Mouse (Mus musculus) v-Abl transformed pro-B cells (cell line): ENCODE measurements around the gene 2810408A11Rik.
"Not testable (repeated sequence)": the region's sequence is repeated elsewhere in the genome, so short reads cannot be mapped to it uniquely, and the experiment has no call there.

Experiments
- in situ Hi-C, 2 experiments: fragments of 400-800 bp; cut with MboI; formaldehyde crosslinking; loops; one replicate each; pipeline ENCODE4 v1.15.1; 2025; ENCODE audit not compliant: unreplicated experiment in 2 of 2

The 2810408A11Rik gene

DNA sequence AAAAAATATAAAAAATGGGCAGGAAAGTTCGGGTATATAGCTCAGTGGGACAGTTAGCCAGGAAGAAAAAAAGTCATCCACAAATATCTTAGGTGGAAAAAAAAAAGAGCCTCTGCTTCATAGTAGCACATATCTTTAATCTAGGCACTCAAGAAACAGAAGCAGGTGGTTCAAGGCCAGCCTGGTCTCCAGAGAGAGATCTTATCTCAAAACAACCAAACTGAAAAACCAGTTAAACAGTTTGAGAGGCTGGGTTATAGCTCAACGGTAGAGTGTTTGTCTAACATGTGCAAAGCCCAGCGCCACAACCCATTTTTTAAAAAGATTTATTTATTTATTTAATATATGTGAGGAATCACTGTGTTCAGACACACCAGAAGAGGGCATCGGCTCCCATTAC is 32.3 kb upstream of the 2810408A11Rik start:
- in situ Hi-C loops: loop anchor here (10.0 kb wide), 2 partner anchors 82 to 182 kb away; partner anchors contain the start of genes Acadvl (in 1 of the 2) and Dlg4 (in 1 of the 2)

GRCm38 (mm10) chr11:69932254-69932653 is 31.5 kb upstream of the 2810408A11Rik start:
- in situ Hi-C loops: loop anchor here (10.0 kb wide), 2 partner anchors 83 to 183 kb away; partner anchors contain the start of genes Acadvl (in 1 of the 2) and Dlg4 (in 1 of the 2)

DNA sequence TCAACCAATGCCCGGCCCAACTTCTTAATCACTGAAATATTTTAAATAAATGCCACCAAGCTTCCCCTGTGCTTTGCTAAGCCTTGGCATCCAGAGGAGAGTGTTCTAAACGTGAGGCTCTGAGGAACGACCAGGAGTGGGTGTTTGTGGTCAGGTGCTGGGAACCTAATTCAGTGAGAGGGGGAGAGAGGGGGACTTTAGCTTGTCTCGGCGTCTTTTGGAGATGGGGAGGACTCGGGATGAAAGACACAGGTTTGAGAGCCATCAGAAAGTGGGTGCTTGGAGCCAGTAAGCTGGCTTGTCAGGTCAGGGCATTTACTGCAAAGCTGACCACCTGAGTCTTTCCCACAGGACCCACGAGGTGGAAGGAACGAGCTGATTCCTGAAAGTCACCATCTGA is 31.0 kb upstream of the 2810408A11Rik start:
- in situ Hi-C loops: loop anchor here (10.0 kb wide), 2 partner anchors 83 to 183 kb away; partner anchors contain the start of genes Acadvl (in 1 of the 2) and Dlg4 (in 1 of the 2)

GRCm38 (mm10) chr11:69930967-69931537 is 30.3 kb upstream of the 2810408A11Rik start:
- in situ Hi-C loops: loop anchor here (10.0 kb wide), 2 partner anchors 84 to 184 kb away; partner anchors contain the start of genes Acadvl (in 1 of the 2) and Dlg4 (in 1 of the 2)

DNA sequence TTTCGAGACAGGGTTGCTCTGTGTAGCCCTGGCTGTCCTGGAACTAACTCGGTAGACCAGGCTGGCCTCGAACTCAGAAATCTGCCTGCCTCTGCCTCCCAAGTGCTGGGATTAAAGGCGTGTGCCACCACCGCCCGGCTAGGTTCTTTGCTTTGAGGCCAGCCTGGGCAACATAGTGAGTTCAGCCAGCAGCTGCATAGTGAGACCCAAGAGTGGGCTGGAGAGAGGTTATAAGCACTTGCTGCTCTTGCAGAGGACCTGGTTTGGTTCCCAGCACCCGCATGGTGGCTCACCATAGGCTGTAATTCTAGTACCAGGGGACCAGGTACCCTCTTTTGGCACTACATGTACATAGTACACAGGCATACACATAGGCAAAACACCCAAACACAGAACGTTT is 29.4 kb upstream of the 2810408A11Rik start:
- in situ Hi-C loops: loop anchor here (10.0 kb wide), 2 partner anchors 85 to 185 kb away; partner anchors contain the start of genes Acadvl (in 1 of the 2) and Dlg4 (in 1 of the 2)

DNA sequence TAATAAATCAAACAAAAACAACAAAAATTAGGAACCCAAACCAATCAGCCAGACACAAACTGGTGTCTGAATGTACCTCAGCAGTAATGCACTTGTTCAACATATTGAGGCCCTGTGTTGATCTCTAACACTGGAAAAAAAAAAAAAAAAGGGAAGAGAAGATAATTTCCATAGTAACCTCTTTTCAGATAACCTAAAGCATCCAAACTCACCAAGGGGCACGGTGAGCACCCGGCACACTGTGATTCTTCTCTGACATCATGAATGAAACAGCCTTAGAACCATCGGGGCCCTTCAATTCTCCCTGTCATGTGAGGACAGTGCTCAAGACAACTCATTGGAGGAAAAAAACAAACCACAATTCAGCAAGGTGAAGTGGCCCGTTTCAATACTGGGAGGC is 28.9 kb upstream of the 2810408A11Rik start:
- in situ Hi-C loops: loop anchor here (10.0 kb wide), 2 partner anchors 85 to 185 kb away; partner anchors contain the start of genes Acadvl (in 1 of the 2) and Dlg4 (in 1 of the 2)

DNA sequence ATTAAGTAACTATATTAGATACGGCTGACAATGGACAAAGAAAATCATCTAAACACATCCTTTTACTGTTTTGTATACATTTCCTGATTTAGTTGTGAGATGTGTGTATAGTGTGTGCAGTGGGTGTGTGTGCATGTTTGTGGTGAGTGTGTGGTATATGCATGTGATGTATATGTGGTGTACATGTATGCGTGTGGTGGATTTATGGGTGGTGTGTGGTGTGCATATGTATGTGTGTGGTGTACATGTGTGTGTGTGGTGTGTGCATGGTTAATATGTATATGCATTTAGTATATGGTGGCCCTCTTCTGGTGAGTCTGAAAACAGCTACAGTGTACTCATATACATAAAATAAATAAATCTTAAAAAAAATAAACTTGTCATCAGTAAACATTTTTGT is 26.7 kb upstream of the 2810408A11Rik start:
- in situ Hi-C loops: no loop called here

DNA sequence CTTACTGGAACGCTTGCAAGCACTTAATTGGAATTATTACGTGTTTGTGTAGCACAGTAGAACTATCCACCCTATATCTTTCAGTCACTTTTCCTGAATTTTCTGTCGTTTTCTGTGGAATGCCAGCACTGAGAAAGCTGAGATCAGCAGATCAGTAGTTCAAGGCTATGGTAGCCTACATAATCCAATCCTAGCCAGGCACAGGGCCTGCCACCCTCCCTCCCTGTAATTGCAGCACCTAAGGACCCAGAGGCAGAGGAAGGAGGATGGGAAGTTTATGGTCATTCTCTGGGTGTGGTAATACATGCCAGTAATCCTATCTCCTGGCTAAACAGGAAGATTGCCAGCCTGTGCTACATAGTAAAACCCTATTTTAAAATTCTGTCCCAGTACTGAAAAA is 22.0 kb upstream of the 2810408A11Rik start:
- in situ Hi-C loops: loop anchor here (5.0 kb wide), 2 partner anchors 40 to 250 kb away; partner anchors contain the start of genes Kctd11 (in 2 of the 2) and Eif4a1 (in 1 of the 2)

DNA sequence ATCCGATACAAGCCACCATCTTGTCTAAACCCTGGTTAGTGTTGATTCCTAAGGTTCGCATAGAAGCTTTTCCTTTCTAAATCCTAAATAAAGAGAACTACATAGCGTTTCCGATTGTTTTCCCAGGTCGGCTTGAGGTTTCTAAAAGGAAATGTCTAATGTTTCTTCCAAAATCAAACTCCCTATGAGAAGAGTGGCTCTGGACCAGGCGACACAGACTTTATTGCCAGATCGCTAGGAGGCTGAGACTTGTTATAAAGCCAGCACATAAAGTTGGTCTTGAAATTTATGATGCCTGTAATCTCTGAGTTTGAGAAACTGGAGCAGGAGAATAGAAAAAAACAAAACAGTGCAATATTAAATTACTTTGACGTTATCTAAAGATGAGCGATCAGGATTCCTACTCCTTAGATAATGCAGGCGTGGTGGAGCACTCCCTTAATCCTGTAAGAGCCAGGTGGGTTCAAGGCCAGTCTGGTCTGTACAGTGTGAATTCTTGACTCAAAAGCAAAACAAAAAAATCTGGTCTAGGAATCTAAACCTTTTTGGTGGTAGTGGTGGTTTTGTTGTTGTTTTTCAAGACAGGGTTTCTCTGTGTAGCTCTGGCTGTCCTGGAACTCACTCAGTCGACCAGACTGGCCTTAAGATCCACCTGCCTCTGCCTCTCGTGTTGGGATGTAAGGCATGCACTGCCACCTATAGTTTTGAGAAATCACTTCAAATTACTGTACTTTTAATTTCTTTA is 21.4 kb upstream of the 2810408A11Rik start:
- in situ Hi-C loops: loop anchor here (5.0 kb wide), 2 partner anchors 40 to 250 kb away; partner anchors contain the start of genes Kctd11 (in 2 of the 2) and Eif4a1 (in 1 of the 2)

GRCm38 (mm10) chr11:69921114-69922011 is 20.6 kb upstream of the 2810408A11Rik start, which contains the start of gene Eif5a:
Gene Eif5a (minus strand): TSS chr11:69921958.
- in situ Hi-C loops: loop anchor here (5.0 kb wide), 2 partner anchors 39 to 249 kb away; partner anchors contain the start of genes Kctd11 (in 2 of the 2) and Eif4a1 (in 1 of the 2)

DNA sequence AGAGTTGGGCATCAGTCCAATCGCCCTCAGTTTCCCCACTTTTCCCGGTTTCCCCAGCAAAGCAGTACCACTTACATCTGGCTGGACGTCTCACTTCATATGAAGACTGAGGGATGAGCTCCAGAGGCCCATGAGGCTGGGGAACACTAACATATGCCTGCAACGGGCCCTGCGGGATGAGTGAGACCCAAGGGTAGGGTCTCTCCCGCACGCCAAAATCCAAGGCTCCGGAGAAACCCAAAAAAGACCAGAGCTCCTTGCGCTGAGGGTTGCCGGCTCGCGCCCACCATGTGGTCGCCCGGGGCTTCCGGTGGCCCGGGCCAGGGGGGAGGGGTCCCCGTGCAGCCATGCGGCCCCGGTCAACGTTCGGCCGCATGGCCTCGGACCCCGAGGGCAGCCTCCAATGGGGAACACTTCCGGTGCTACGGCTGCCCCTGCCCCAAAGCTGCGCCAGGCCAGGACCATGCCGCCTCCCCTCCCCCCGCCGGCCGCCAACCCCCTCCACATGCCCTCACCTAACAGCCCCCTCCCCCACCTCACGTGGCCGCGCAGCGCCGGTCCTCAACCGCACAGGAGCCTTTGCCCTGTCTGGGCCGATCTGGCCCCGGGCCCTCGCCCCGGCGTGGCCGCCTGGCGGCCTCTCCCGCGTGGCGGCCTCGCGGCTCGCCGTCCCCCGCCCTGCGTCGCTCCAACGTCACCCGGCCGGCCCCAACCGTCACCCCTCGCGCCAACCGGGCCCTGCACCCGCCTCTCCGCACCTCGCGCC is 19.7 kb upstream of the 2810408A11Rik start:
- in situ Hi-C loops: loop anchor here (5.0 kb wide), 2 partner anchors 38 to 248 kb away; partner anchors contain the start of genes Kctd11 (in 2 of the 2) and Eif4a1 (in 1 of the 2)

DNA sequence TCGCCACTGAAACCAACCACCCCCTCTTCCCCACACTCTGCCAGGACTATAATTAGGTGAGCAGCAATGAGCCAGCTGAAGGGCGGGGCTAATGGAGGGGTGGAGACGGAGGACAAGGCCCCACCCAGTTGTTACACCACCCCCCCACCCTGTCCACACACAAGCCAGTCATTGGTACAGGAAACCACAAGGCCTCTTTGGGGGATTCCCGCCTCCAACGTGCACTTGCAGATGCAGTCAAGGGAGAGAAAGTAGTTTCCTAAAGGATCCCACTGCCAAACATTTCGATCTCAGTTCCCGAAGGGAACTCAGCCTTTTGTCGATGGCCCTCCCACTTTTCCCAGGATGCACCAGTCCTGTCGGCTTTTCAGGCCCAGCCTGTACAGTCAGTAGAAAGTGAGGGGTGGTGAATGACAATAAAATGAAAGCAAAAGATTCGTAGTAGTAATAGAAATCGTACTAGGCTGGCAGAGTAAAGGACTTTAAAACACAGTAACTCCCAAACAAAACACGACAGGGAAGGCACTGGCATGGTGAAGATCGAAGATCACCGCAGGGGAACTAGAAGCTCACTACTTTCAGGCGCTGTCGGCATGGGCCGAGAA is 19.0 kb upstream of the 2810408A11Rik start:
- in situ Hi-C loops: loop anchor here (5.0 kb wide), 2 partner anchors 37 to 247 kb away; partner anchors contain the start of genes Kctd11 (in 2 of the 2) and Eif4a1 (in 1 of the 2)

- in situ Hi-C loops: no loop called here
Measured at GRCm38 (mm10) chr11:69919053-69919452, 18.3 kb upstream of the 2810408A11Rik start.

GRCm38 (mm10) chr11:69918118-69918517 is 17.3 kb upstream of the 2810408A11Rik start:
- in situ Hi-C loops: no loop called here

DNA sequence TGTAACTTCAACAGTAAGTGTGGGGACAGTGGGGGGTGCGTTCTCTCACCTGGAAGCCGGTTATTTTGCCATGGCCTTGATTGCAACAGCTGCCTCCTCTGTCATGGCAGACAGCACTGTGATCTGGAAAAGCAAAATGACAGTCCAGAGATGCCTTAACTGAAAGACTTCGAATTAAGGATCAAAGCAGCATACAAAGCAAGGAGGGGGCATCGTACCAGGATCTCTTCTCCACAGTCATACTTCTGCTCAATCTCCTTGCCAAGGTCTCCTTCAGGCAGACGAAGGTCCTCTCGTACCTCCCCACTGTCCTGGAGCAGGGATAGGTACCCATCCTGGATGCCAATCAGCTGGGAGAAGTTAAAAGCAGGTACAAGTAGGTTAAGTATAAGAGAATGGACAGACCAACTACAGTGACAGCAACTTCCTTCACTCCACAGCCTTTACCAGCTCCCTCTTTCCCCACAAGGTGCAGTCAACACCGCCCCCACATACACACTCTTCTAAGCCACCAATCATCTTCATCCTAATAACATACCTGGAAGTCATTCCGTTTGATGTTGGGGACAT is 16.7 kb upstream of the 2810408A11Rik start:
- in situ Hi-C loops: no loop called here

- in situ Hi-C loops: not testable (repeated sequence)
Measured at GRCm38 (mm10) chr11:69916652-69917378, 16.0 kb upstream of the 2810408A11Rik start.
